Mouse (Mus musculus): ENCODE measurements around the gene Metrn.

DNA sequence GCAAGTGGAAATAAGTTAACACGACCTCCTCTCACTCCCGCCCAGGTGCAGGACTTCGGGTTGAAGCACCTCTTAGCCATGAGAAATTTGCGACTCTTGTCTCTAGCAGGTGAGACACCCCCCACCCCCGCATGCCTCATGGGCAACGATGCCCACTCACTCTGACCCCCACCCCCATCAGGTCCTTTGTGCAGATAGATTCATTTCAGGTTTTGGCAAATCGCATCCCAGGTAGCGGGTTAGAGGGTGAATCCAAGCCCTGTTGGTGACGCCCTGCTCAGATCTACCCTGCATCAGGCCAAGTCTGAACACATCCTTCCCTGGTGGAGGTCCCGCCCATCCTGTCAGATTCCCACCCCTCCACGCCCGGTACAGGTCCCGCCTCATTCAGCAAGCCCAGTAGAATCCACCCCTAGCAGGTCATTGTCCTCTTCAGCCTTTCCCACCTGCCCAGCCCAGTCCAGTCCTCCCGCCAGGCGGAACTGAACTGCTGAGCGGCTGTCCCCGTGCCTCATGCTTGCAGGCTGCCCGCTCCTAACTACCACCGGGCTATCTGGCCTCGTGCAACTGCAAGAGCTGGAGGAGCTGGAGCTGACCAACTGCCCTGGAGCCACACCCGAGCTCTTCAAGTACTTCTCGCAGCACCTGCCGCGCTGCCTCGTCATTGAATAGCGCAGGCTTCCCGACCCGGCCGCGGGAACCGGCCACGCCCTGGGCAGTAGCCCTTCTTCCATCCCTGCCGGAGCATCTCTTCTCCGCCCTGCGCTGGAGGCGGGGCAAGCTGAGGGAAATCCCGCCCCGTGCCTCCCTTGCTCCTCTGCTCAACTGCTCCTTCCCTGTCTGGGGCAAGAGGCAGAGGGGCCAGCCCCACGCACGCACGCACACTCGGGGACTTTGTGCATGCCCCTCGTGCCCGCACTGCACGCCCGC, 22.2 kb upstream of the Metrn start:
- TF ChIP-seq POLR2A (IDR thresholded peaks at IDR 0.05; ENCODE audit: borderline replicate concordance, control insufficient read depth, low read depth, low read length) (no peak), CTCF (IDR thresholded peaks at IDR 0.05; ENCODE audit: control insufficient read depth, insufficient read depth, low read length) (no peak)

Data from bone marrow, adult 2 months (tissue).